Mouse (Mus musculus): ENCODE results near the gene Naa35. TPM values are rescaled to one million over a fixed set of nuclear protein-coding genes. Genes with fewer than 3 reads are reported as not detected.

Gene Naa35
- polyA plus RNA-seq, 1 experiment from 2014 or later = 79.6 TPM

Other genes starting within 250 kb of the Naa35 start
- gene Agtpbp1, start within 50 bp of the Naa35 start, polyA plus RNA-seq (2014; fragmentation: Nextera tagmentation; extraction: Ambion mirVana) = 22.5 and 26.7 TPM in 2 replicates
- gene Golm1, start 90.6 kb downstream of the Naa35 start, polyA plus RNA-seq (2014; fragmentation: Nextera tagmentation; extraction: Ambion mirVana) = 86.5 and 88.7 TPM in 2 replicates
- not detected in 2 replicates for gene 4921517D22Rik, start 108.8 kb downstream of the Naa35 start, polyA plus RNA-seq (2014; fragmentation: Nextera tagmentation; extraction: Ambion mirVana)
- 0.07 TPM in 1 of 2 replicates, not detected in the other for gene Spata31d1a, start 125.1 kb downstream of the Naa35 start, polyA plus RNA-seq (2014; fragmentation: Nextera tagmentation; extraction: Ambion mirVana)
- gene Spata31d1b, start 127.0 kb downstream of the Naa35 start, polyA plus RNA-seq (2014; fragmentation: Nextera tagmentation; extraction: Ambion mirVana) = not detected in 2 replicates
- gene Spata31d1d, start 146.5 kb downstream of the Naa35 start, polyA plus RNA-seq (2014; fragmentation: Nextera tagmentation; extraction: Ambion mirVana) = not detected in 2 replicates
- gene 1700014D04Rik, start 161.5 kb downstream of the Naa35 start, polyA plus RNA-seq (2014; fragmentation: Nextera tagmentation; extraction: Ambion mirVana) = not detected in 2 replicates
- gene Isca1, start 184.6 kb downstream of the Naa35 start, polyA plus RNA-seq (2014; fragmentation: Nextera tagmentation; extraction: Ambion mirVana) = 111 and 115 TPM in 2 replicates
- not detected in 2 replicates for gene Gm49354, start 197.0 kb downstream of the Naa35 start, polyA plus RNA-seq (2014; fragmentation: Nextera tagmentation; extraction: Ambion mirVana)
- 40.8 and 43.6 TPM in 2 replicates for gene Tut7, start 237.9 kb downstream of the Naa35 start, polyA plus RNA-seq (2014; fragmentation: Nextera tagmentation; extraction: Ambion mirVana)